Mouse (Mus musculus) ZHBTc4 (cell line): ENCODE data around the gene Akap11.
"Not testable (repeated sequence)": the region's sequence is repeated elsewhere in the genome, so short reads cannot be mapped to it uniquely, and the experiment has no call there.

Experiments used
- DNase-seq: peaks from one replicate; pipeline ENCODE4 v3.0.0-alpha.2; 2011; ENCODE audit warnings: low read depth, low spot score

The Akap11 gene

DNA sequence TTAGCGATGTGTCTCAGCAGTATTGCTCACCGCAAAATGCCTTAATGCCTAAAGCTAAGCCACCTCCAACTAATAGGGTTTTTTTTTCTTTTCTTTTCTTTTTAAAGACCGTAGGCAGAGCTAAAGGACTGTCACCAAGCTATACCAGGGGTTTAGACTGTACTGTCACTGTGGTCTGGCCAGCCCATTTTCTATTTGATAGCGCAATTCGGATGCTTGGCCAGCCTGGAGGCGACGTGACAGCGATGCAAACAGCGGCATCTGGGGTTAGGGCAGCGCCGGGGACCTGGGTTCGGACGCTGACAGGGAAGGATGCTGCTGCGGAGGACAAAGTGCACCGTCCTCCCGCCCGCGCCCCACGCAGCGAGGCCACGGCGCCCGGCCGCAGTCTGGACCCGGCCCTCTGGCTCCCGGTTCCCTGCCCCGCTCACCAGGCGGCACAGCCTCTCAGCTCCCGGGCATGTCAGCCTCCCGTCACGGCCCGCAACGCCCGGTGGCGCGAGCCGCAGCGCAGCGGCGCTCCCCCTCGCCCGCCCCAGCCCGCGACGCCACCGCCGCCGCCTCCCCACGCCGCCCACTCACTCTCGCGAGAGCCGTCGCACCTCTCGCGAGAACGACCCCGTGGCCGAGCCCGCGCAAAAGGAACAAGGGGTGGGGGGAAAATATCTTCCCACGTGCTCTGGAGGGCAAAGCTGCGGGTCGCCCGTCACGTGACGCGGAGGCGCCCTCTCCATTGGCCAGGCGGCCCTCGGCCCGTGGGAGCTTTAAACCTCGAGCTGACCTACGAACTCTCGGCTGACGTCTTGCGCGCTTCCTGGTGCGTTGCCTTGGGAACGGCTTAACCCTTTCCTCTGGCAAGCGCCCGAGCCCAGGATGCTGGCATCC is at the start of gene Akap11:
Gene Akap11, minus strand, starts transcription at position 528 of the 885 bp plus-strand sequence.
- peak; percentile 94 for DNase-seq

DNA sequence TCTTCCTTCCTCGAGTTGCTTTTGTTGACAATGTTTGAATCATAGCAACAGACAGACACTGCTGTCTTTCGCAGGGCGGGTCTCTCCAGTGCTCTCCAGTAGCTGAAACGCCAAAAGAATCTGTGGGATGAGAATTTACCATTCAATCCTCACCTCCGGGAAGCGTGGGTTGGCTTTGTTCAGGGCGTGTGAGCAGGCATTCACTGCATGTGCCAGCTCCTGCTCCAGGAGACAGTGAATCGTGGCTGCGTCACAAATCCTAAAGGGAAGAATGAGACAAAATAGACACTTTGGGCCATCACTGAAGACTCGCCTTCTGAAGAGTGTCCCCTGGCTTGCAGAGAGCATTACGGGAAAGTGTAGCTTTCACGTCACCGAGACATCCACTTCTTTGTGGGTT is 47.6 kb upstream of the Akap11 start:
- DNase-seq: no peak

DNA sequence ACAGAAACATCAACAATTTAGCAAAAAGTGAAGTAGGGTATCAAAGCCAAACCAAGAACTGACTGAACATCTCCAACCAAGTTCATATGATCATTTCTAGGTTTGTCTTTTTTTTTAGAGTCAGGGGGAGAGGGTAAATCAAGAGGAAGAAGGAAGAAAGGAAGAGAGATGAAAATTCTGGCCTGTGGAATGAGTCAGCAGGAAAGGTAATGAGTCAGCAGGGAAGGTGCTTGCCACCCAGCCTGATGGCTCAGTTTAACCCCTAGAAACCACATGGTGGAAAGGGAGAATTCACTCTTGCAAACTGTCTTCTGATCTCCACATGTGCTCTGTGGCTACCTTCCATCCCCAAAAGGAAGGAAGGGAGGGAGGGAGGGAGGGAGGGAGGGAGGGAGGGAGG is 46.6 kb upstream of the Akap11 start:
- no peak for DNase-seq

DNA sequence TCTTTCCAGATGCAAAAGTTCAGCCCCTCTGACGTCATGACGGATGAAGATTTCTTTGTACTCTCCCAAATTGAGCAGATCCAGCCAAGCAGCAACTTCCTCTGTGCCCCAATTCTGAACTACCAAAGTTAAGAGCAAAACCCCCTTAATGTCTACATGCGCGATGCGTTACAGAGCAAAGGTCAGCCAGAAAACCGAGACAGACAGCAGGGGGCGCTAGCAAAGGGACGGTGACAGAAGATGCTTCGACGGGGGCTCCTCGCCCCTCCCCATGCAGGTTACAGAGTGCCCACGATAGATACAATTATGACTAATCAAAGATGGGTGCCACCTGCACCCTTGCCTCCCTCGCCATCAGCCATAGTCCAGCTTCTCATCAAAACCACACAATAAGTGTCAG is 39.3 kb upstream of the Akap11 start:
- no peak for DNase-seq

DNA sequence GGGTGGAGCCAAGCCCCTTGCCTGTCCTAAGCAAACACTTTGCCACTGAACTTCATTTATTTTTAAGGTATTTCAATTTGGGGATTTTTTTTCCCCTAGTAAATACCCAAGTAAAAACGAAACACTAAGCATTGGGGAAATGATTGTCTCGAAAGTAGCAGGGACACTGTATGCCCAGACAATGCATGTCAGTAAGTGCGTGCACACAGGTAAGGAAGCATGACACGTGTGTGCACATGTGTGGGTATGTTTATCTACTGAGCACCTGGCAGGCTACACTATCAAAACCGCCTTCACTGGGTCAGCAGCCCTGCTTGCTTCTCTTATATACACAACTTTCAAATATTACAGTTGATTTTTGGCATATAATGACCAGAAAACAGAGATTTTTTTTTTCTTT is 31.8 kb upstream of the Akap11 start:
- DNase-seq: no peak

DNA sequence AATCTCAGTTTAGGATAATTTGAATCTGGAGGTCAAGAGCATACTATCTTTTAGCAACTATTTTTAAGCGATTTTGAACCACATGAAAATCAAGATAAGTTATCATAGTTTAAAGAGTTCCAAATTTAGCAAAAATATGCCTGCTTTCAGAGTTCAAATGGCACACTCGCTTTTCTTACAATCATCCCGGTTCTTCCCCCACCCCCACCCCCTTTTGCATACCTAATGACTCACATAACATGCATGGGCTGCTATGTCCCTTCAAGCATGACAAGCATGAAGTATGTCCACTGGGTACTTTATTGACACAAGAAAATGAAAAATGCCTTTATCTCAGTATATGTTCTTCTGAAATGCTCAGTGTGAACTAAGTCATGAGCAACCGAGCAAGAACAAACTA is 29.8 kb upstream of the Akap11 start:
- no peak for DNase-seq

DNA sequence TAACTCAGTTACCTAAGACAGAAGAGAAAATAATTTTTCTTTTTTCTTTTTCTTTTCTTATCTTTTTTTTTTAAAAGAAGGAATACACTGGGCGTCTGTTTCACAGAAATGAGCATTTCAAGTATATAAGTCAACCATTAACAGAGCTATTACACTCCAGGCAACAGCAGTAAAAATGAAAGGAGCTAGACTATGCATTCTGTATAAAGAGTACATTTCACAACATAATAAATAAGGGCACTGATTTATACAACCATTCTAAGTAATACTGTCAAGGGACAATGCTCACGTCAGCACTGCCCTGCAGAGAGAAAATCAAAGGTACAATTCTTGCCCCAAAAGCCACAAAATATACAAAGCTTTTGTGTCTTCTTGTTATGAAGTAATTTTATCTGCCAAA is 27.7 kb upstream of the Akap11 start:
- no peak for DNase-seq

DNA sequence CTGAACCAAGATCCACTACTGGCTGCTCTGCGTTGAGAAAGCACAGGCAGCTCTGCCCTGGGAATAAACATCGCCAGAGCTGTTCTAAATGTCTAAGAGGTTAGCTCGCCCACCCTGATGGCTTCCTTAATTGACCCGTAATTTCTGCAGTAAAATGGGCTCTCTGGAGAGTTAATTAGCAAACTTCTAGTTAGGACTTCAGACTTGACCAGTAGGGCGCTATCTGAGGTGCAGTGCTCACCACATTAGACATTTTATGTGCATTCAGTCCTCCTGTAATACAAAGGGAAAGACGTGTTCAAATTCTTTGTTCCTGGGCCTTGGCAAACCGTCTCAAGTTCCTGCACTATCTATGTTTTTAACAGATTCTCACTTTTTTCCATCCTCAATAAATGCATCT is 26.6 kb upstream of the Akap11 start:
- DNase-seq: no peak

DNA sequence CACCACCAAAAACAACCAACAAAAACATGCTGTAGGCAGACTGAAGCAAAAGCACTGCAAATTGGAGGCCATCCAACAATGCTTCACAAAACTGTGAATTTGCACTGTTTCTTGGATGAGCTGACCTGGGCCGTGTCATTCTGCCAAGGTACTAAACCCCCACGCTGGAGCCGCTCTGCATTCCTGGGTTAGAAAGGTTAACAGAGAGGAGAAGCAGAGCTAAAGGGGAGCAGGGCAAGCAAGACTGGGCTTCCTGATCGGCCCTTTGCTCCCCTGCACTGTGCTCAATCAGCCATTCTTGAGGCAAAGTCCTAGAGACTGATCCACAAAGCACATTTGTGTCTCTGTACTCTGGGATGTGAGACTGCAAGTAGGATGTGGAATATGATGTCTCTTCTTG is 25.5 kb upstream of the Akap11 start:
- DNase-seq: no peak

DNA sequence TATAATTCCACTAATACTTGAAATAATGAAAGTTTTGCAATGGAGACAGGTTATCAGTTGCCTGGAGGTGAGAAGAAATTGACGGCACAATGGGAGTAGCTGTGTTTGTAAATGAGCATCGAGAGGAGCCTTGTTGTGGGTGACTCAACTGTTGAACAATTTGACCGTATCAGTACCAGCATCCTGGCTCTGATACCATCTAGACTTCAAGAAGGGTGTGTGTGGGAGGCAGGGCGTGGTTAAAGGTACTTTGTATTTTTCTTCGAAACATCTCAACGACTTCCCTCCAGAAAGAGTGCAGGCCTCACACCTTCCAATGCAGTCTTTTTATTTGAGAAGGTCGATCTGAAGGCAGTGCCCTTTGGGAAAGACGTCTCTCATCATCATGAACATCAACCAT is 22.4 kb upstream of the Akap11 start:
- no peak for DNase-seq

DNA sequence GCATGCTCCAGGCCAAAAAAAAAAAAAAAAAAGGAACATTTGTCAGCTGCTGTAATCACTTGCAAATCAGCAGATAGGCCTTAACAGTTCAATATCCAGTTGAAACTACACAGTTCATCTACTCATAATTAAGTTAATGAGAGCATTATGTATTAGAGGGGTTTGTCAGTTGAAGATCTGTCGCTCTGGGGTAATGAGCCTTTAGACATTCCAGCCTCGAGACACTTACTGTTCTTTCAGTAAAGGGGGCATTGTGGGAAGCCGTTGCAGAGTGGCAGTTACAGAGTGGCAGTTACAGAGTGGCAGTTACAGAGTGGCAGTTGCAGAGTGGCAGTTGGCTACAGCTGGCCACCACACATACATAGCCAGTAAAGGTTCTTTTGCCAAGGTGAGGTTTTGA is 18.2 kb upstream of the Akap11 start:
- DNase-seq: not testable (repeated sequence)

DNA sequence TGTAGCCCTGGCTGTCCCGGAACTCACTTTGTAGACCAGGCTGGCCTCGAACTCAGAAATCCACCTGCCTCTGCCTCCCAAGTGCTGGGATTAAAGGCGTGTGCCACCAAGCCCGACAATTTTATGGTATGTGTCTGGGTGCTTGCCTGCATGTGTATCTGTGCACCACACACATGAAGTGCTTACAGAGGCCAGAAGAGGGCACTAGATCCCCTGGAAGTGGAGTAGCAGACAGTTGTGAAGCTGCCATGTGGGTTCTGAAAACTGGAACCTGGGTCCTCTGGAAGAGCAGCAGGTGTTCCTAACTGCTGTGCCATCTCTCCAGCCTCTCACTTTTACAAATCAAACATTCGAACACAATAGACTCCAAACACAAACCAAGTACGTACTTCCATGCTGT is 17.1 kb upstream of the Akap11 start:
- peak; percentile 63 for DNase-seq

DNA sequence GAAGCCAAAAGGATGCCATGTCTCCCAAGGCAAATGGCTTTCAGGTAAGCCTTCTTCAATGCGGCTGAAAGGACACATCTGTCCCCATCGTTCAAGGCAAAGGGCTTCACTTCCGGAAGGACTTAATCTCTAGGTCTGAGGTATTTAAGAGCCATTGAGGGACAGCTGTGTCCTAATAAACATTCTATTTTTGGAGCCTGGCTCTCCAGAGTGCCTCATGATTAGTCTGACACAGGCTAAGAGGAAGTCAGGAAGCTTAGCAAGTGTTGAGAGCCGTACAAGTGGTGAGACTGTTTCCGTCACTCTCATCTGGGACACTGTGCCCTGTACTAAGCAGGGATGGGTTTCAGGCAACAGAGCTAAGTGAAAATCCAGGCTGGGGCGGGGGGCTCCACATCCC is 12.2 kb upstream of the Akap11 start:
- DNase-seq: no peak

DNA sequence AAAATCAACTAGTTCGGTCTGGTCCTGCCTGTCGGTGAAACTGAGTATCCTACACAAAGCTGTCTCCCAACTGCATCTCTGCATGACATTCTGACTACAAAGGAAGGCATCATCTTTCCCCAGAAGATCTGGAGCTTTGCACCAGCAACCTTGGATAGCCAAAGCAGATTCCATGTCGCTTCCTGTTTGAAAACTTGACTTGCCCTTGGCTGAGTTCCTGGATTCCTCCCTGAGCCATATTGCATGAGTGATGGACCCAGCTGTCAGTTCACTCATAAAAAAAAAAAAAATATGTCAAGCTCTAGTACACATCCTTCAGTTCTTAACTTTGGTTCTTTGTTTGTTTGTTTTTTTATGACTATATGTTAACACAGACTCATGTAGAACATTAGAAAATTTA is 4.7 kb upstream of the Akap11 start:
- no peak for DNase-seq

DNA sequence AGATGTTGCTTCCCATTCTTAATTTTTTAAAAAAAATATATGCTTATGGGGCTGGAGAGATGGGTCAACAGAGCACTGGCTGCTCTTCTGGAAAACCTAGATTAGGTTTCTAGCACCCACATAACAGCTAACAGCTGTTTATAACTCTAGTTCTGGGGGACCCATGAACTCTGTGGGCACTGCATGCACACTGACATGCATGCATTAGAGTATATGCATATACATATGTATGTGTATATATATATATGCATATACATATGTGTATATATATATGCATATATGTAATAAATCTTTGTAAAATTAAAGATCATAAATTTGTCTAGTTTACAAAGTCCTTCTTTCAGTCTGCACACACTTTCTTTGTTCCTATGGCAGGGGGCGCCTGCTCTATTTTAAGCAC is 3.2 kb upstream of the Akap11 start:
- DNase-seq: no peak

DNA sequence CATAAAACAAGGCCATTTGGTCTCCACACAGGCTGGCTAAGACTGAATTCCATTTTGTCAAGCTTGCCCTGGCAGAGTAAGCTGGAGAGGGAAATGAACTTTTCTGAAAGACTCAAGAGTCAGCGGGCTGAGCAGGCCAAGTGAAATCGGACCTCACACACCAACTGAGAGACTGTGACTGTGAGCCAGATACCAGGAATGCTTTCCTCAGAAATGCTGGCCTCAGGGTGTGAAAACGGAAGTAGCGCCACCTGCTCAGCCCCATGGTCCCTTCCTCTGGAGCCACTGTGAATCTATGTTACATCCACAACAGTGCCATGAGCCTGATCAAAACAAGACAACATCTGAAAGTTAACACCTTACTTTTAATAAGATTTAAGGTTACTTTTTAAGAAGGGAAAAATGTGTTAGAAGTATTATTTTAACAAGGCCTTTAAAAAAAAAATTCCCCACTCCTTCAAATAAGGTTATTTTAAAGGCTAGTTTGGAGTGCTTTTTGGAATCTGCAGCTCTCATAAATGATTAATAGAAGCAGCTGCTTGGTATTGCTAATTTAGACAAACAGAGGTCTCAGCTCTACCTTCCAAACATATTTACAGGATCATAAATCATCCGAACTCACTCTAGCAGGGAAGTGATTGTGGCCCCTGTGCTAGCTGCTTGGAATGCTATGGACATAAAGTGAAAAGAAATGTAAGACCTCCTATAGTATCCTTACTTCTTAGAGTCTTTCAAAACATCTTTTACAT is 2.1 kb upstream of the Akap11 start:
- peak; percentile 35 for DNase-seq

DNA sequence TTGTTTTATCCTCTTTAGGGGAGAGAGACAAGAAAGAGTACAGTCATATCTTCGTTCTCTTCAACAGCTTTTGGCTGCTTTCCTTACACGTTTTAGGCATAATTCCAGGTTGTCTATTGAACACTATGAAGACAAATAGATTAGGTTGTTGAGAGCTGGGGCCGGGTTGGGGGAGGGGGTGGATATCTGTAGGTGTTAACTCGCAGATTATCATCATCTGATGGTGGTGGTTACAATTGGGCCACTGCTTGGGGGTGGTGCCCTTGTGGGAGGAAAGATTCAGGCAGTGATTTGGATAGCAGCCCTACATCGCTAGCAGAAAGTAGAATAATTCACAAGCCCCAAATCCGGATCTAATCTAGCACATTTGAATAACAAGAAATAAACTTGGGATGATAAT is 943 bp upstream of the Akap11 start:
- peak; percentile 22 for DNase-seq

DNA sequence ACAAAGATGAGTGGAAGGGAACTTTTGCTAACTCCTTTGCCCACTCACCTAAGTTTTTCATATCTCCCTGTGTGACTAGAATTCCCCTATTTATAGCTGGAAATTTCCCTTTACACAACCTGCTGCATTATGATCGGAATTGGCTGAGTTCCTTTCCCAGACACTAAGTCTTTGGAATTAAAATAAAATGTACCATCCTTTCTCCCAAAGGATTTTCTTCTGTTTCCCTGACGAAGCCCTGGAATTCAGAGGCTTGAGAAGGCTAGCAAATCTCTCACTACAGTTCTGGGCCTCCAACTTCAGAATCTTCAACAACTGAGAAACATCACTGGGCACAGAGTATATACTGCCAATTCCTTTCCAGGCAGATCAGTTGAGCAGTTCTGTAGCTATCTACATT is 1.2 kb downstream of the Akap11 start:
- DNase-seq: no peak

DNA sequence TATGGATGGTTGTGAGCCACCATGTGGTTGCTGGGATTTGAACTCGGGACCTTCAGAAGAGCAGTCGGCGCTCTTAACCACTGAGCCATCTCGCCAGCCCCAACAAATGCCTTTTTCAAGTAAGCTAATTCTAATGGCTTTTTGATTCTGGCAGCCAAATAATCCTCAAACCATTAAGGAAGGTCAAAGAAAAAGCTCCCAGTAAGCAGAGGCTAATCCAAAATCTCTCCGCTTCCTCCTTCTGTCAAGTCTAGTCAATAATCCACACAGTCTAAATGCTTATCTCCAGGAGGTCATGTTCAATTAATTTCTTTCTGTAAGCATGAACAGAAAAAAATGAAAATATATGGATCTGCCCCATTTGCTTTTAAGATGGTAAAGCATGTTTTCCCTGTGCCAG is 2.0 kb downstream of the Akap11 start:
- no peak for DNase-seq

DNA sequence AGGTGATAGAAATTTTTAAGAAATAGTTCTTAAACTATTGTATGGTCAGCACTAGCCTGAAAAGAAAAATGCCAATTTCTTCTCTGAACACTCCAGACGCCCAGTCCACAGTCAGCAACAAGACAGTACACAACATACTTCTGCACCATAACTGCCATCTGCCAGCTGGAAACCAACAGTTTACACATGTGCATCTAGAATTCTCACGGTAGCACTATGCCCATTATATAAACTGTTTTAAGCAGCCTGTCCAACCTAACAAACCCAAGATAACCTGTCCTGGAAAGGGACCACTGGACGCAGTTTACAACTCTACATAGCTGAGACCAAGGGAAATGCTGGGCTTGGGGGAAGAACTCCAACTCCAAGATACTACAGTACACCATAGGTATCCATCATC is 2.9 kb downstream of the Akap11 start:
- DNase-seq: no peak

DNA sequence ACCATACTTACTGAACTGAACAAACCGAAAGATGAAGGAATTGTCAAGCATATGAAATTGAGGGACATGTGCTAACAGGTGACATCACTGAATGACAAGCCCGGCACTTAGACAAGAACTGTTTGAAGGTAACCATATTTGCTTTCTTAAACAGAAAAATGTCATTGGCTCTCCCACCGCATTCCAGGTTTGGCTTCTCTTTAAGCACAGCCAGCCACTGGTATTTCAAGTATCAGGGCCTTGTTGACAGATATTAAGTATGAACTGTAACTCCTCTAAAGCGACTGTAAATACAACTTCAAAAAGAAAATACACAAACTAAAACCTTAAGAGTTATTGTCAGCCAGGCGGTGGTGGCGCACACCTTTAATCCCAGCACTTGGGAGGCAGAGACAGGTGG is 4.3 kb downstream of the Akap11 start:
- no peak for DNase-seq

DNA sequence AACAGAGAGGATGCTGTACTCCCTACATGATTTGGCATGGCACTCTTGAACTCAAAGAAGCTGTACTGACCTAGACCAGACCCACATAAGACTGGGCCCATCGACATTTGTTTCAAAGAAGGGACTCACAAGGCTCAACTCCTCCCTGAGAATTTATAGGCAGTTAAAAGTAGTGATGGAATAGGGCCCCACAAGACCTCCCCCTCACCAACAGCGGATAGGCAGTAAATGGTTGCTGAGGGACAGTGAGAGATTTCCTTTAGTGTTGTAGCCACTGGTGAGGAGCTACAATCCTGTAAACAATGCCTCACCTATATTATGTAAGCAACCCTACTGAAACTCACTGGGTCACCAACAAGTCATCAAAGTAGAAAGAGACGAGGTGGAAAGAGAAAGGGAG is 6.4 kb downstream of the Akap11 start:
- no peak for DNase-seq
